Mouse (Mus musculus) embryonic fibroblast, embryonic 13.5 days (primary cell): ENCODE results near the gene Clec1a. TPM values are rescaled to one million over a fixed set of nuclear protein-coding genes. Genes with fewer than 3 reads are reported as not detected.

Experiments used
- H3K27ac ChIP-seq: 2 replicates; pipeline ENCODE4 v1.5.1; 2012; ENCODE audit warnings: low read length, control low read depth, inconsistent platforms; ENCODE audit not compliant: insufficient read depth
- H3K4me1 ChIP-seq: 2 replicates; pipeline ENCODE4 v1.6.1; 2011; ENCODE audit warnings: low read length; ENCODE audit not compliant: control insufficient read depth, insufficient read depth
- H3K4me3 ChIP-seq: 2 replicates; pipeline ENCODE4 v1.5.1; 2011; ENCODE audit warnings: mild to moderate bottlenecking, control low read depth, low read length; ENCODE audit not compliant: insufficient read depth
- CTCF ChIP-seq: IDR thresholded peaks from 2 replicates; pipeline ENCODE4 v1.5.1; 2011; ENCODE audit warnings: mild to moderate bottlenecking, control low read depth, low read length, moderate library complexity, borderline replicate concordance; ENCODE audit not compliant: insufficient read depth
- POLR2A ChIP-seq: IDR thresholded peaks from 2 replicates; pipeline ENCODE4 v1.6.1; 2011; ENCODE audit warnings: low read depth, mild to moderate bottlenecking, control low read depth, low read length, moderate library complexity
- polyA plus RNA-seq: library from polyadenylated mRNA; stranded (reverse); fragments of >200 nt; gene quantifications from 2 replicates; pipeline ENCODE4 v1.2.4, GENCODE M21; 2011; ENCODE audit warnings: low read depth; ENCODE audit not compliant: missing spikeins, insufficient read length

Gene Clec1a
- polyA plus RNA-seq, 1 experiment, result 0.54 TPM

DNA sequence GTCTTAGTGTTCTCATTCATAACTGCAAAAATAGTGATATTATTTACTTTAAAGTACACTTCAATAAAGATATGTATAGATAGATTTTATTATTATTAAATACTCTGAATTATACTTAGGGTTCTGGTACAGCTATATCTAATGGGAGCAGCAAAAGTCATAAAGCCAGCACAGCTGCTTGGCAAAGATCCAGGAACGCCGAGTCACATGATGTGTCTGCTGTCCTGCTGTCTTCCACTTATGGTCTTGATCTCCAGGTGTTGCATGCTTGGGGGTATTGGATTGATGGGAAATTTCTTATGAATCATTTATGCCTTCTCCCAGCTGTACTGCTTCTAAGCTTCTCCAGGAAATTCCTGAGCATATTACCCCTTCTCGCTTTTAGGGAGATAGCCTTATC, 68.3 kb downstream of the Clec1a start:
- TF ChIP-seq POLR2A, result no peak
- TF ChIP-seq CTCF, result no peak
- no peak overlapping the region for H3K4me3 ChIP-seq
- no peak overlapping the region for H3K27ac ChIP-seq
- H3K4me1 ChIP-seq, result no peaks in the 10 kb centered on the region

DNA sequence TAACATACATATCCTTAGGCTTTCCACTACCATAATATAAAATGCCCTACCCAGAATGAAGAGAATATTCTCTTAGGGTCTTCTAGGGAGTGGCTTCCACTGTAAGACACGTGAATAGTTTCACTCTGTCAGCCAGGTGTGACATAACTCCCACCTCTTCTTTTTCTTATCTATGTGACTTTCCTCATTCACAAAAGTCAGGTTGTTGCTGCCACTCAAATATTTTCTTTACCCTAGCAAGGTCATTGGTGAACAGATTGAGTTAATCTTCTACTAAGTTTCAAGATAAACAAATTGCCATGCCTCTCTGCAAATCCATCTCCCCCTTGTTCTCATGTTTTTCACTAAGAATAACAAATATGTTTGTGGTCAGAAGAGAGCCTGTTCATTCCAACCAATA, 70.1 kb downstream of the Clec1a start:
- H3K4me1 ChIP-seq, result no peaks in the 10 kb centered on the region

DNA sequence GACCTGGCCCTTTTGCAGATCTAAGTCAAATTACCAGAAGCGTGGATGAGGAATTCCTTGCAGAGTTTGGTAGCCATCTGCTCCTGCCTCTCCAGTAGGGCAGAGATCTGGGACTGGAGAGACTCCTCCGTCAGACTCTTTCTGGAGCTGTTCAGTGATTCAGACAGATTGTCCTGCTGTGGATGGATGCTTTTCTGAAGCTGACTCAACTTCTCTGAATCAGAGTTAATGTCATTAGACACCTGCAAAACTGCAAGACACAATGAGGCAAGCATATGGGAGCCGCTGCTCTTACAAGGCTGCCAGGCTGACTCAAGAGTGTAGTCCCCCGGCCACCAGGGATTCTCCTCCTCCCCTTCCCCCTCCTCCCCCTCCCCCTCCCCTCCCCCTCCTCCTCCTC, 71.3 kb downstream of the Clec1a start:
- Histone ChIP-seq H3K27ac (no peak overlapping the region), H3K4me3 (no peak overlapping the region), H3K4me1 (no peaks in the 10 kb centered on the region)
- TF ChIP-seq CTCF, result no peak

More for the DNA sequence above, 70.1 kb downstream of the Clec1a start:
- no peak overlapping the region for H3K27ac ChIP-seq
- H3K4me3 ChIP-seq, result no peak overlapping the region
- no peak for TF ChIP-seq CTCF
- TF ChIP-seq POLR2A, result no peak

DNA sequence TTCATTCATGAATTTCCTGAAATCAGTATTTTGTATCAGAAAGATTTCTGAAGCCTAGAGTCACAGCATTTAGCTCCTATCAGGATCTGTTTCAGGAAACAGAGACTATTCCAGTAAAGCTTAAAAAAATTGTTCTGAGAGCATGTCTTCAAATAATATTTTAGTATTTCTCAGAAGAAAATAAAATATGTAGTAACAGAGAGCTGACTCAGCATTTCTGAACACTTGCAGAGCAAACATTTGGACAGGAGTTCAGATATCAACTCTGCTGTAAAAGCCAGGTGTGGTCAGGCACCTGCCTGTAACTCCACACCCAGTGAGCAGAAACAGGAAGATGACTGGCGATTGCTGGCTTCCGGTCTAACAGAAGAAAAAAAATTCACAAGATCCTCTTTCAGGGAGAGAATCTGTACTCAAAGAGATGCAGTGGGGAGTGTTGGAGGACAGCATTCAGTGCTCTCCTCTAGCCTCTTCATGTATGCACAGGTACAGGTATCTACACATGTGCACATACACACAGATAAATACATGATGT, 76.8 kb downstream of the Clec1a start:
- Histone ChIP-seq H3K4me1 (no peaks in the 10 kb centered on the region), H3K27ac (no peak overlapping the region), H3K4me3 (no peak overlapping the region)
- TF ChIP-seq CTCF (no peak), POLR2A (no peak)

Other genes with a start within 250 kb of the Clec1a start
- gene Cd69, start 176.6 kb downstream of the Clec1a start, polyA plus RNA-seq, result not detected in 2 replicates
- gene 4922502D21Rik, start 120.2 kb downstream of the Clec1a start, polyA plus RNA-seq, result not detected in 2 replicates
- gene Clec12a, start 109.3 kb downstream of the Clec1a start, polyA plus RNA-seq, result 0.61 TPM in 1 of 2 replicates, not detected in the other
- not detected in 2 replicates for gene Clec12b, start 66.1 kb downstream of the Clec1a start, polyA plus RNA-seq
- gene Clec1b, start 54.7 kb downstream of the Clec1a start, polyA plus RNA-seq, result not detected in 2 replicates
- not detected in 2 replicates for gene Clec9a, start 43.1 kb downstream of the Clec1a start, polyA plus RNA-seq
- 2.9 and 10.2 TPM in 2 replicates for gene Olr1, start 55.2 kb upstream of the Clec1a start, polyA plus RNA-seq
- 0.48 TPM in 1 of 2 replicates, not detected in the other for gene Tmem52b, start 60.6 kb upstream of the Clec1a start, polyA plus RNA-seq
- gene Gabarapl1, start 81.2 kb upstream of the Clec1a start, polyA plus RNA-seq, result 92.0 and 113 TPM in 2 replicates
- gene Klre1, start 125.9 kb upstream of the Clec1a start, polyA plus RNA-seq, result not detected in 2 replicates
- gene Klrd1, start 139.8 kb upstream of the Clec1a start, polyA plus RNA-seq, result not detected in 2 replicates
- gene Klrk1, start 171.9 kb upstream of the Clec1a start, polyA plus RNA-seq, result not detected in 2 replicates
- gene Klrc3, start 191.3 kb upstream of the Clec1a start, polyA plus RNA-seq, result not detected in 2 replicates
- not detected in 2 replicates for gene Klrc2, start 208.7 kb upstream of the Clec1a start, polyA plus RNA-seq
- not detected in 2 replicates for gene Klrc1, start 227.0 kb upstream of the Clec1a start, polyA plus RNA-seq